Mouse (Mus musculus): Measurements from ENCODE around the gene Krba1. TPM values are rescaled to one million over a fixed set of nuclear protein-coding genes. Genes with fewer than 3 reads are reported as not detected.

The Krba1 gene
- polyA plus RNA-seq, 1 experiment: 2.6 TPM

DNA sequence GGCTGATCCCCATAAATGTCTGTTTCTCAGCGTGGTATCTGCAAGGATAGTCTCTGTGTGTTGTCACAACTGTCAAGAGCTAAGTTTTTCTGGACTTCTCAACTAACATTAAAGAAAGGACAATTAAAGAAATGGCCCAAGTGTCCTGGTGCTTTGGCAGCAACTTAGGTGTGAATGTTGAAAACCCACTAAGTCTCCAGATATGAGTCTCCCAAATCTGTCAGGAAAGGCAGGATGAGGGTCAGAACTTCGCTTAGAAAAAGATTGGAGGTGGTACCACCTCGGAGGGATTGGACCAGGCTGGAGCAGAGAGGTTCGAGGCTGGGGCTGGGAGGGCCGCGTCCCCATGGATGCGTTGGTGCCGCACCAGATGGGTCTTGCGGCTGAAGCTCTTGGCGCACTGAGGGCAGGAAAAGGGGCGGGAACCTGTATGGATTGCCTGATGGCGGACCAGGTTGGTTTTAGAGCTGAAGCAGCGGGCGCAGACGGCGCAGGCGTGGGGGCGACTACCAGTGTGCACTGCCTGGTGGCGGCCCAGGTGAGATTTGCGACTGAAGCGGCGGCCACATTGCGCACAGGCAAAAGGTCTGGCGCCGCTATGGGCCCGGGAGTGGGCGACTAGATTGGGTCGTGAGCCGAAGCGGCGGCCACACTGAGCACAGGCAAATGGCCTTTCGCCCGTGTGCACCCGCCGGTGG is 42.4 kb downstream of the Krba1 start:
- TF ChIP-seq TCF3 (IDR thresholded peaks at IDR 0.05; ENCODE audit: insufficient read length, low read depth) (no peak), TCF12 (IDR thresholded peaks at IDR 0.05; ENCODE audit: insufficient read depth, poor library complexity, severe bottlenecking) (no peak), MYOD1 (IDR thresholded peaks at IDR 0.05; ENCODE audit: control insufficient read depth in 1 of 3, insufficient read length in 2 of 3, low read depth in 2 of 3) (no peak), SRF (IDR thresholded peaks at IDR 0.05; ENCODE audit: control insufficient read depth, insufficient read length, low read depth) (no peak), CEBPB (IDR thresholded peaks at IDR 0.05; ENCODE audit: insufficient read depth, poor library complexity, severe bottlenecking) (no peak), REST (IDR thresholded peaks at IDR 0.05; ENCODE audit: insufficient read depth, insufficient read length) (no peak), POLR2A (IDR thresholded peaks at IDR 0.05; ENCODE audit: insufficient read length, low read depth) (no peak)
- no peak overlapping the region for H3ac ChIP-seq (ENCODE audit: control insufficient read depth, insufficient read length)
- no peak overlapping the region for H3K4me2 ChIP-seq (ENCODE audit: low read depth)
- no peaks in the 10 kb centered on the region for H3K36me3 ChIP-seq (ENCODE audit: control insufficient read depth, insufficient read depth)
- H3K4me3 ChIP-seq: no peak overlapping the region
- H3K27me3 ChIP-seq (ENCODE audit: control insufficient read depth, insufficient read depth, insufficient read length): no peaks in the 10 kb centered on the region
- no peaks in the 10 kb centered on the region for H3K79me2 ChIP-seq (ENCODE audit: control insufficient read depth, insufficient read depth)

DNA sequence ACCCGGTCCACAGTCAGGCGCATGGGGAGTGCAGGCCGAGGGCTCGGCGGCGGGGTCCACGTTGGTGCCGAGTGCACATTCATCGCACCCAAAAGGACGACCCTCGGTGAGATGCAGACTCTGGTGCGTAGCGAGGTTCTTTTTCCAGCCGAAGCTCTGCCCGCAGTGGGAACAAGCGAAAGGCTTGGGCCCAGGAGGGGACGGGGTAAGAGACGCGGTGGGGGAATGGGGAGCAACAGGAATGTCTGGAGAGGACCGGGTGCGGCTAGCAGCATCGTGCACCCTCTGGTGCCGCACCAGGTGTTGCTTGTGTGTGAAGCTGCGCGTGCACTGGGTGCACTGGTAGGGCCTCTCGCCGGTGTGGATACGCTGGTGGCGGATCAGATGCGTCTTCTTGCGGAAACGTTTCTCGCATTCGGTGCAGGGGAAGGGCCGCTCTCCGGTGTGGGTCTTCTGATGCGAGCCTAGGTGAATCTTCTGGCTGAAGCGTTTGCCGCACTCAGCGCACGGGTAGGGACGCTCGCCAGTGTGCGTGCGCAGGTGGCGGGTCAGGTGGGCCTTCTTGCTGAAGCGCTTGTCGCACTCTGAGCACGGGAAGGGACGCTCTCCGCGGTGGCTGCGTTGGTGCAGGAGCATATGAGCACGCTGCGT is 43.2 kb downstream of the Krba1 start:
- TF ChIP-seq MAX (IDR thresholded peaks at IDR 0.05; ENCODE audit: low read depth) (no peak), MYOG (IDR thresholded peaks at IDR 0.05; ENCODE audit: control insufficient read depth in 1 of 3, insufficient read depth in 1 of 3, insufficient read length in 2 of 3, low read depth in 2 of 3) (no peak), REST (IDR thresholded peaks at IDR 0.05; ENCODE audit: insufficient read depth, insufficient read length) (no peak), MYOD1 (IDR thresholded peaks at IDR 0.05; ENCODE audit: control insufficient read depth in 1 of 3, insufficient read length in 2 of 3, low read depth in 2 of 3) (no peak), E2F4 (IDR thresholded peaks at IDR 0.05; ENCODE audit: insufficient read depth) (no peak), TCF3 (IDR thresholded peaks at IDR 0.05; ENCODE audit: insufficient read length, low read depth) (no peak), POLR2AphosphoS2 (IDR thresholded peaks at IDR 0.05; ENCODE audit: insufficient read length, low read depth) (no peak)
- Histone ChIP-seq H3ac (ENCODE audit: control insufficient read depth, insufficient read length) (no peak overlapping the region), H3K36me3 (ENCODE audit: control insufficient read depth, insufficient read depth) (no peaks in the 10 kb centered on the region), H3K4me3 (no peak overlapping the region), H3K79me2 (ENCODE audit: control insufficient read depth, insufficient read depth) (no peaks in the 10 kb centered on the region), H3K4me2 (ENCODE audit: low read depth) (no peak overlapping the region), H3K27me3 (ENCODE audit: control insufficient read depth, insufficient read depth, insufficient read length) (no peaks in the 10 kb centered on the region)

DNA sequence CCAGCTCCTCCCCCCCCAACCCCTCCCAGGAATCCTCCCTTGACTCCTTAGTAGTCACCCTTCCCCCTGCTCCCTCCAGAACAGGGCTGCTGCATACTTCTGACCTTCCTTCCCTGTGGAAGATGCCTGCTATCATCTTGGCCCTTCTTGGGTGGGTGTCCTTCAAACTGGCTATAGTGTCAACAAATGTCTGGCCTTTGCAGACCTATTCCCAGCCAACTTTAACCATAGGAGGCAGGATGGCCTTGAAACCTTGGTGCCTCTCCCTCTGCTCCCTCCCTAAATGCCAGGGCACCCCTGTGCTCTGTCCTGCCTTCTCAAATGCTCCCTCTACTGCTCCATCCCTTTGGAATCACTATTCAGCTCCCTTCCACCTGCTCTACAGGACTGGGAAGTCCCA is 44.3 kb downstream of the Krba1 start:
- Histone ChIP-seq H3K4me3 (no peak overlapping the region), H3K4me2 (ENCODE audit: low read depth) (no peak overlapping the region), H3K79me2 (ENCODE audit: control insufficient read depth, insufficient read depth) (no peaks in the 10 kb centered on the region), H3K36me3 (ENCODE audit: control insufficient read depth, insufficient read depth) (no peaks in the 10 kb centered on the region), H3ac (ENCODE audit: control insufficient read depth, insufficient read length) (no peak overlapping the region), H3K27me3 (ENCODE audit: control insufficient read depth, insufficient read depth, insufficient read length) (no peaks in the 10 kb centered on the region)
- TF ChIP-seq MAX (IDR thresholded peaks at IDR 0.05; ENCODE audit: low read depth) (no peak), E2F4 (IDR thresholded peaks at IDR 0.05; ENCODE audit: insufficient read depth) (no peak), MYOD1 (IDR thresholded peaks at IDR 0.05; ENCODE audit: control insufficient read depth in 1 of 3, insufficient read length in 2 of 3, low read depth in 2 of 3) (no peak), USF1 (IDR thresholded peaks at IDR 0.05; ENCODE audit: low read depth) (no peak), POLR2AphosphoS2 (IDR thresholded peaks at IDR 0.05; ENCODE audit: insufficient read length, low read depth) (no peak), SRF (IDR thresholded peaks at IDR 0.05; ENCODE audit: control insufficient read depth, insufficient read length, low read depth) (no peak), POLR2A (IDR thresholded peaks at IDR 0.05; ENCODE audit: insufficient read length, low read depth) (no peak), TCF12 (IDR thresholded peaks at IDR 0.05; ENCODE audit: insufficient read depth, poor library complexity, severe bottlenecking) (no peak), MYOG (IDR thresholded peaks at IDR 0.05; ENCODE audit: control insufficient read depth in 1 of 3, insufficient read depth in 1 of 3, insufficient read length in 2 of 3, low read depth in 2 of 3) (no peak), REST (IDR thresholded peaks at IDR 0.05; ENCODE audit: insufficient read depth, insufficient read length) (no peak), TCF3 (IDR thresholded peaks at IDR 0.05; ENCODE audit: insufficient read length, low read depth) (no peak), CEBPB (IDR thresholded peaks at IDR 0.05; ENCODE audit: insufficient read depth, poor library complexity, severe bottlenecking) (no peak)

DNA sequence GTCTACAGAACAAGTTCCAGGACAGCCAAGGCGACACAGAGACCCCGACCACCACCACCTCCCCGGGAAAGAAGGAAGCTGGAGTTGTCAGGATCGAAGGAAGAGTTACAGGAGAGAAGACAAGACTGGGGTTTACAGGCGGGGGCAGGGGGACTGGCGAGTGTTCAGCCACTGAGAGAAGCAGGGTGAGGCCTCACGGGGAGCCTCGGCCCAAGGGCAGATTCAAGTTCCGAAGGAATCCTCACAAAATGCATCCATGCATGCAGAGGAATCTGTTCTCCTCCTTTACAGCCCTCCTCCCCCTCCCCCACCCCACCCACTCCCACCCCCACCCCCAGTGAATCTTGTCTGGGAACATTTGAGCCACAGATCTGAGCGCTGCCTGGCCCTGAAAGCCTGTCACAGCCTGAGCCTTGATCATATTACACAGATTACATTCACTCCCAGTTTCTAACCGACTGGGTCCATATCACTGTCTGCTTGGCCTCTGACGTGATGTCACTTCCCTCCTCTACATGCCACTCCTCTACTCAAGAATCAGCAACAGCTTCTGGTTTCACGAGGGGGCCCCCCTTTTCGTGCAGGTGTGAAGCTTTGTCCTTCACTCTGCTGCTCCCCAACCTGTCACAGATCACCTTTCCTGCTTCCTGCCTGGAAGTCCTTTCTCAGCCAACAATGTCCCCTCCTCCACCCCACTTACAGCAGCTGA is 45.1 kb downstream of the Krba1 start:
- no peak overlapping the region for H3ac ChIP-seq (ENCODE audit: control insufficient read depth, insufficient read length)
- TF ChIP-seq TCF3 (IDR thresholded peaks at IDR 0.05; ENCODE audit: insufficient read length, low read depth) (no peak), TCF12 (IDR thresholded peaks at IDR 0.05; ENCODE audit: insufficient read depth, poor library complexity, severe bottlenecking) (no peak), CEBPB (IDR thresholded peaks at IDR 0.05; ENCODE audit: insufficient read depth, poor library complexity, severe bottlenecking) (no peak), POLR2AphosphoS2 (IDR thresholded peaks at IDR 0.05; ENCODE audit: insufficient read length, low read depth) (no peak), REST (IDR thresholded peaks at IDR 0.05; ENCODE audit: insufficient read depth, insufficient read length) (no peak), E2F4 (IDR thresholded peaks at IDR 0.05; ENCODE audit: insufficient read depth) (no peak), MYOG (IDR thresholded peaks at IDR 0.05; ENCODE audit: control insufficient read depth in 1 of 3, insufficient read depth in 1 of 3, insufficient read length in 2 of 3, low read depth in 2 of 3) (no peak), SRF (IDR thresholded peaks at IDR 0.05; ENCODE audit: control insufficient read depth, insufficient read length, low read depth) (no peak), POLR2A (IDR thresholded peaks at IDR 0.05; ENCODE audit: insufficient read length, low read depth) (no peak), MAX (IDR thresholded peaks at IDR 0.05; ENCODE audit: low read depth) (no peak), MYOD1 (IDR thresholded peaks at IDR 0.05; ENCODE audit: control insufficient read depth in 1 of 3, insufficient read length in 2 of 3, low read depth in 2 of 3) (no peak), USF1 (IDR thresholded peaks at IDR 0.05; ENCODE audit: low read depth) (no peak)
- no peaks in the 10 kb centered on the region for H3K36me3 ChIP-seq (ENCODE audit: control insufficient read depth, insufficient read depth)
- H3K79me2 ChIP-seq (ENCODE audit: control insufficient read depth, insufficient read depth): no peaks in the 10 kb centered on the region
- no peak overlapping the region for H3K4me2 ChIP-seq (ENCODE audit: low read depth)
- H3K4me3 ChIP-seq: no peak overlapping the region
- no peaks in the 10 kb centered on the region for H3K27me3 ChIP-seq (ENCODE audit: control insufficient read depth, insufficient read depth, insufficient read length)
